Mouse (Mus musculus): ENCODE measurements around the gene Krt8. TPM values are rescaled to one million over a fixed set of nuclear protein-coding genes. Genes with fewer than 3 reads are reported as not detected.

Krt8 gene
- 197 TPM for polyA plus RNA-seq (2014; fragmentation: Illumina TruSeq; extraction: RNeasy Lipid Tissue Mini Kit (QIAGEN cat#74804); ENCODE audit: low read depth, low replicate concordance)

GRCm38 (mm10) chr15:102004189-102004588, at the start of gene Krt8:
Gene Krt8, minus strand, starts transcription at chr15:102004482.

GRCm38 (mm10) chr15:102028040-102028439, 23.8 kb upstream of the Krt8 start, which contains the start of gene Krt18:
Gene Krt18, plus strand, starts transcription at chr15:102028180.

GRCm38 (mm10) chr15:101954187-101954586, 50.1 kb downstream of the Krt8 start, which contains the start of gene Krt78:
Gene Krt78, minus strand, starts transcription at chr15:101954287.

Other genes with a start within 250 kb of the Krt8 start
- gene Krt72, start 218.0 kb downstream of the Krt8 start, polyA plus RNA-seq (2014; fragmentation: Illumina TruSeq; extraction: RNeasy Lipid Tissue Mini Kit (QIAGEN cat#74804); ENCODE audit: low read depth, low replicate concordance): not detected
- gene Krt73, start 202.1 kb downstream of the Krt8 start, polyA plus RNA-seq (2014; fragmentation: Illumina TruSeq; extraction: RNeasy Lipid Tissue Mini Kit (QIAGEN cat#74804); ENCODE audit: low read depth, low replicate concordance): not detected
- gene Krt2, start 186.3 kb downstream of the Krt8 start, polyA plus RNA-seq (2014; fragmentation: Illumina TruSeq; extraction: RNeasy Lipid Tissue Mini Kit (QIAGEN cat#74804); ENCODE audit: low read depth, low replicate concordance): not detected
- not detected for gene Krt1, start 153.7 kb downstream of the Krt8 start, polyA plus RNA-seq (2014; fragmentation: Illumina TruSeq; extraction: RNeasy Lipid Tissue Mini Kit (QIAGEN cat#74804); ENCODE audit: low read depth, low replicate concordance)
- gene Krt77, start 134.8 kb downstream of the Krt8 start, polyA plus RNA-seq (2014; fragmentation: Illumina TruSeq; extraction: RNeasy Lipid Tissue Mini Kit (QIAGEN cat#74804); ENCODE audit: low read depth, low replicate concordance): not detected
- not detected for gene Krt76, start 111.6 kb downstream of the Krt8 start, polyA plus RNA-seq (2014; fragmentation: Illumina TruSeq; extraction: RNeasy Lipid Tissue Mini Kit (QIAGEN cat#74804); ENCODE audit: low read depth, low replicate concordance)
- gene Krt4, start 79.7 kb downstream of the Krt8 start, polyA plus RNA-seq (2014; fragmentation: Illumina TruSeq; extraction: RNeasy Lipid Tissue Mini Kit (QIAGEN cat#74804); ENCODE audit: low read depth, low replicate concordance): not detected
- 1.6 TPM for gene Krt79, start 64.2 kb downstream of the Krt8 start, polyA plus RNA-seq (2014; fragmentation: Illumina TruSeq; extraction: RNeasy Lipid Tissue Mini Kit (QIAGEN cat#74804); ENCODE audit: low read depth, low replicate concordance)
- gene Krt78, start 50.2 kb downstream of the Krt8 start, polyA plus RNA-seq (2014; fragmentation: Illumina TruSeq; extraction: RNeasy Lipid Tissue Mini Kit (QIAGEN cat#74804); ENCODE audit: low read depth, low replicate concordance): 0.19 TPM
- 277 TPM for gene Krt18, start 23.7 kb upstream of the Krt8 start, polyA plus RNA-seq (2014; fragmentation: Illumina TruSeq; extraction: RNeasy Lipid Tissue Mini Kit (QIAGEN cat#74804); ENCODE audit: low read depth, low replicate concordance)
- 163 TPM for gene Eif4b, start 69.3 kb upstream of the Krt8 start, polyA plus RNA-seq (2014; fragmentation: Illumina TruSeq; extraction: RNeasy Lipid Tissue Mini Kit (QIAGEN cat#74804); ENCODE audit: low read depth, low replicate concordance)
- gene Tns2, start 95.9 kb upstream of the Krt8 start, polyA plus RNA-seq (2014; fragmentation: Illumina TruSeq; extraction: RNeasy Lipid Tissue Mini Kit (QIAGEN cat#74804); ENCODE audit: low read depth, low replicate concordance): 102 TPM
- gene Spryd3, start 131.8 kb upstream of the Krt8 start, polyA plus RNA-seq (2014; fragmentation: Illumina TruSeq; extraction: RNeasy Lipid Tissue Mini Kit (QIAGEN cat#74804); ENCODE audit: low read depth, low replicate concordance): 54.5 TPM
- 147 TPM for gene Igfbp6, start 139.9 kb upstream of the Krt8 start, polyA plus RNA-seq (2014; fragmentation: Illumina TruSeq; extraction: RNeasy Lipid Tissue Mini Kit (QIAGEN cat#74804); ENCODE audit: low read depth, low replicate concordance)
- 0.40 TPM for gene Soat2, start 146.0 kb upstream of the Krt8 start, polyA plus RNA-seq (2014; fragmentation: Illumina TruSeq; extraction: RNeasy Lipid Tissue Mini Kit (QIAGEN cat#74804); ENCODE audit: low read depth, low replicate concordance)
- gene Zfp740, start 198.8 kb upstream of the Krt8 start, polyA plus RNA-seq (2014; fragmentation: Illumina TruSeq; extraction: RNeasy Lipid Tissue Mini Kit (QIAGEN cat#74804); ENCODE audit: low read depth, low replicate concordance): 63.0 TPM
- gene Csad, start 200.2 kb upstream of the Krt8 start, polyA plus RNA-seq (2014; fragmentation: Illumina TruSeq; extraction: RNeasy Lipid Tissue Mini Kit (QIAGEN cat#74804); ENCODE audit: low read depth, low replicate concordance): 192 TPM
- 5.4 TPM for gene Itgb7, start 227.5 kb upstream of the Krt8 start, polyA plus RNA-seq (2014; fragmentation: Illumina TruSeq; extraction: RNeasy Lipid Tissue Mini Kit (QIAGEN cat#74804); ENCODE audit: low read depth, low replicate concordance)